Mouse (Mus musculus): Measurements from ENCODE around the gene Hist1h2ag.
A peak's percentile ranks its signal among the peaks of the same experiment; 100 is the strongest.
"Not testable (repeated sequence)": the region's sequence is repeated elsewhere in the genome, so short reads cannot be mapped to it uniquely, and the experiment has no call there.

DNA sequence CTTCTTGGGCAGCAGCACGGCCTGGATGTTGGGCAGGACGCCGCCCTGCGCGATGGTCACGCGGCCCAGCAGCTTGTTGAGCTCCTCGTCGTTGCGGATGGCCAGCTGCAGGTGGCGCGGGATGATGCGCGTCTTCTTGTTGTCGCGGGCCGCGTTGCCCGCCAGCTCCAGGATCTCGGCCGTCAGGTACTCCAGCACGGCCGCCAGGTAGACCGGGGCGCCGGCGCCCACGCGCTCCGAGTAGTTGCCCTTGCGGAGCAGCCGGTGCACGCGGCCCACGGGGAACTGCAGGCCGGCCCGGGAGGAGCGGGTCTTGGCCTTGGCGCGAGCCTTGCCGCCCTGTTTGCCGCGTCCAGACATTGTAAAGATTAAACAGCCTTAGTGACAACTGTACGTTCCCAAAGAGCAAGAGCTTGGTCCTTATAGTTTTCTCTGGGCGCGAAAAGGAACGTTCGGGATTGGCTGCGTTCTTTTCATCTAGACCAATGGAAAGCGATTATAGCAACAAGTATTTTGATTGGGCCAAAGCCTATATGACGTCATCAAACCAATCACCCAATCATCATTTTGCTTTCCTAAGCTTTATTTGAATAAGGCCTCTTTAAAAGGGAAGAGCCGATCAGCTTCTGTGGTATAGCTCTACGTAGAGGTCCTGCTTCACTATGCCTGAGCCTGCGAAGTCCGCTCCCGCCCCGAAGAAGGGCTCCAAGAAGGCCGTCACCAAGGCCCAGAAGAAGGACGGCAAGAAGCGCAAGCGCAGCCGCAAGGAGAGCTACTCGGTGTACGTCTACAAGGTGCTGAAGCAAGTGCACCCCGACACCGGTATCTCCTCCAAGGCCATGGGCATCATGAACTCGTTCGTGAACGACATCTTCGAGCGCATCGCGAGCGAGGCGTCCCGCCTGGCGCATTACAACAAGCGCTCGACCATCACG is at the start of gene Hist1h2ag, which contains the start of gene Hist1h2bj:
- not testable (repeated sequence) for TF ChIP-seq CTCF (IDR thresholded peaks at IDR 0.05; ENCODE audit: low read depth)
- peak; percentile 86; the same call in 1 of the 2 replicates for TF ChIP-seq EP300 (IDR thresholded peaks at IDR 0.05; ENCODE audit: low read depth)
